Mouse (Mus musculus) urinary bladder, adult 18-20 months (tissue): ENCODE measurements at regions not wholly inside any gene's neighbourhood (a gene's known extent, or its start where the extent isn't known, plus 50 kb on each side); places are given as distances from the start of the nearest gene placed in this dataset.

ENCODE experiments used
- DNase-seq, 2 experiments: peaks; one replicate each; pipeline ENCODE4 v3.0.0; 2022; ENCODE audit warnings: low spot score in 2 of 2, mixed read lengths in 2 of 2

DNA sequence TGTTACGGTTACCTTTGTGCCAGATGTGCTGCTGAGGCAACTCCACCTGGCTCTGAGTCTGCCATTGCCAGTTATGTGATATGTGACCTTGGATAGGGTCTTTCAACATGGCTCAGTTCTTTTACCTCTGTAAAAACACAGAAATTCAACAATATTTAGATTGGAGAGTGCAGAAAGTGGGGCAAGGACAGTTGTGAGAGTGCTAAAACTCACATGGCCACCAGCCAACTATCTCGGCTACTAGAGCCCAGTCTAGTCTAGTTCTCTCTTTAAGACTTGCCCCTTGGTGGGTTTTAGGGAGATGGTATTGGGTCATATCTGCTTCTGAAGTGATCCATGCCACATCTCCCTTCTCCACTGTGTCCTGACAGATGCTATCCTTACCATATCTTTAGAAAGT, 233.0 kb downstream of the Phf14 start:
- DNase-seq: no peak

- no peak for DNase-seq
These were observed 237.6 kb downstream of the Phf14 start for GRCm38 (mm10) chr6:12145216-12145615.

- DNase-seq: no peak
These were observed 243.2 kb downstream of the Phf14 start for GRCm38 (mm10) chr6:12150613-12151333.

GRCm38 (mm10) chr6:12163971-12164370, 256.4 kb downstream of the Phf14 start:
- DNase-seq: no peak

GRCm38 (mm10) chr6:12168533-12168932, 260.9 kb downstream of the Phf14 start:
- no peak for DNase-seq

DNA sequence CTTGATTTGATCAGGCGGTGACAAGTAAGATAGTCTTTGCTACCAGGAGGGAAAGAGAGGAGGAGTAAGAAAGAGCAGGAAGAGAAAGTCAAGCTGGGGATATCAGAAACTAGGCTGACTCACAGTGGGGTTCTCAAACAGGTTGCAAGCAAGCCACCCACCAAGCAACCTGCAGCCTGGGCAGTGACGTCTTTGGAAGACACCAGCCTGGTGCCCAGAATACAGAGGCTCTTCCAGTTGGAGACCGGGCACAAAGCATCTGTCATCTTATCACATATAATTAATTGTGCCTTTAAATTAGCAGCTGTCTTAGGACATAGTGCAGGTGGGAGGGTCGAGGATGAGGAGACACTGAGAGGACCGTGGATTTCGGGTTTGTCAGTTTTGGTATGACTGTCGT, 261.8 kb downstream of the Phf14 start:
- no peak for DNase-seq

GRCm38 (mm10) chr6:12170722-12171121, 263.1 kb downstream of the Phf14 start:
- DNase-seq: no peak

DNA sequence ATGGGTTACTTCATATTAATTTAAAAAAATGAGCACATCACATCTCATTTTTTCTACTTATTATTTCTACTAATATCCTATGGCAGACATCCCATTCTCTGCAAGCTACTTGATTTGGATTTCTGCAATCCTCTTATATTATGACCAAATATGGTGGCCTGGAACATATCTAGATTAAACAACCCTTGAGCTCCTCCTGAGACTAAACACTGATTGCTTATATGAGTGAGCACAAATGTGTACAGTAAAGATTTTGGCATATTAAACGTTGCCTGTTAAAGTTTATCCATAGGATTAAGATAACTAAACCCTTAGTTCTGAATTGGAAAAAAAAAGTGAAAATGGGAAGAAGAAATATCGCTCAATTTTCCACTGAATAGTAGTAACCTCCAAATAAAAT, 263.6 kb downstream of the Phf14 start:
- no peak for DNase-seq

DNA sequence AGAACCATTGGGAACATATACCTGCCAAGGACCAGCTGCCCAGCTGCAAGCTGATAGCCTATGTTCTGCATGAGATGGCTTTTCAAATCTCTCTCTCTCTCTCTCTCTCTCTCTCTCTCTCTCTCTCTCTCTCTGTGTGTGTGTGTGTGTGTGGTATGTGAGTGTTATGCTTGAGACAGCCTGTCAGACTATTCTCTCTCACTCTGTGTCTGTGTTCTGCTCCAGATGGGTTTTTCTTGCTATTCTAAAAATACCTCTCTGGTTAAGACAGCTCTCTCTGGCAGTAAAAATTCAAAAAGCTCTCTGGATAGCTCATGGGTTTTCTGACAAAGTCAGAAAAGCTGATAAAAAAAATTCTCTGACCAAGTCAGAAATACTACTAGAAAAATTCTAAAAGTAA, 270.4 kb downstream of the Phf14 start:
- no peak for DNase-seq

DNA sequence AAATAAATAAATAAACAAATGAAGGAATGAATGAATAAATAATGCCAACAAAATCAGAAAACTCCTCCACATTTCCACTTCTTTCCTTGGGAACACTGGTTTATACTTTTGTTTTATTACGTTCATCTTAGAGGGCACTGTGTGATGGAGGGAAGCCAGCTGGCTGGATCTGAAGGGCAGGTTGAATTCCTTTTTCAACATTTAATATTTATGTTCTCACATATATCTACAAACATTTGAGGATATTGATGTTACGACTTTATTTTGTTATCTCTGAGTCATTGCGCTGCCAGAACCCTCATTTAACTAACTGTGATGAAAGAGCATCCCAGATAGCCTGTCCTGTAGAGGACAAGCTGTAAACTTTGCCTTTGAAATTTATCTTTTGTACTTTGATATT, 273.3 kb downstream of the Phf14 start:
- DNase-seq: no peak

DNA sequence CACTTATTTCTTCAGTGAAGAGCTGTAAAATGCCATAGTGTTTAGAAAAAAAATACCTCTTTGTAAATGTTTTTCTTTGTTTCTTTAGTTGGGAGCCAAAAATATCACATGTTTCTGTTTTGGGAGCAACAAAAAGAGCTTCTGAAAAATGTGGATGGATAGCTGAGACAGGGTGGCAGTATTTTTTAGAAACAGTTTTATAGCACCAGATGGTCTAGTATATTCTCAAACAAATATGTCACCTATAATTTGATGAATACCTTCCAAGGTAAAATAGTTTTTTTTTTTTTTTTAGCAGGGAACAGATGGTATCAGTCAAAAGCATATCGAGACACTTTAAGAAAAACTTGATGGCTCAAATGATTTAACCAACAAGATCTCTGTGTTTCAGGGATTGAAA, 302.6 kb downstream of the Phf14 start:
- no peak for DNase-seq

GRCm38 (mm10) chr6:12214526-12215177, 307.0 kb downstream of the Phf14 start:
- DNase-seq: no peak

DNA sequence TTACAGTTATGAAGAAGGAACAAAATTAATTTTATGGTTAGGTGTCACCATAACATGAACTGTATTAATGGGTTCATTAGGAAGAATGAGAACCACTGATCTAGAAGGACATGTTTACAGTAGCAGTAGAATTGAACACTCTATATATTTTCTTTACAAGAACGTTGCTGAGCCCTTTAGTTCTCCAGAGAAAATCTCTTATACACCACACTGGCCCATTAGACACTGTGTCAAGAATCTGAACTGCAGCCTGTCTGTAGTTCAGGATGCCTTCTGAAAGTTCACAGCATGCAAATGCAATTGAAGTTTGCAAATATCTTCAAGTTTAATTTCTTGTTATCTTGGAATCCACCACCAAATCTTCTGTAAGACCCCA, 307.6 kb downstream of the Phf14 start:
- no peak for DNase-seq

DNA sequence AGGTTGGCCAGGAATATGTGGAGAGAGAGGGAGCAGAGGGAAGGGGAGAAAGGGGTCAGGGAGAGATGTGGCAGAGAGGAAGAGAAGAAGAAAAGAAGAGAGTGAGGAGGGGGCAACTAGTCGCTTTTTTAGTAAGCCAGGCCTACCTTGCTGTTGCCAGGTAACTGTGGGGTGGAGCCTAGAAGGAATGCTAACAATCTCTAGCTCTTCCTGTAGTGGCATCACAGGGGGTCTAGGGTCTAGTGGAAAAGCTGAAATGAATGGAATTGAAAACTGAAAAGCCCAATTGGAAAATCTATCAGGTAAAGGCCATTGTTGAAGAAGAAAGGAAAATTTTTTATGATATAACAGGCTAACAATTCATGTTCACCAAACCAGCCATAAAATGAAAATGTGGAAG, 336.5 kb downstream of the Phf14 start:
- DNase-seq: no peak

DNA sequence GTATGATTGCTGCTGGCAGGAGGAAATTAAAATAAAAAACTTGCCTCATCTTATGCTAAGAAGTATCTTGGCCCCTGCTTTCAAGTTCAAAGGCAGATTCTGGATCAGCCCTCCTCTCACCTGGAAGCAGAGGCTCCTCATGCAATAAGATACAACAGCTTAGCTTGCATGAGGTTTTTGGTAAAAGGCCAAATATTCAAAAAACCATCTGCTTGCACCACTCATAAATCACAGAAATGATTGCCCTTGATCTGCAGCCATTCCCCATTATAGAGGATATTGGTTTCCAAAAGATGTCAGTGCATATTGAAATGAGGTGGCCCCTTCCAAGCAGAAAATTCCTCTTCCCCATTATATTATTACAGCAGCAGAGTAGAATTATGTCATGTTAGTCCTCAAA, 340.4 kb downstream of the Phf14 start:
- no peak for DNase-seq

GRCm38 (mm10) chr6:12248599-12248998, 341.0 kb downstream of the Phf14 start:
- DNase-seq: no peak

- DNase-seq: no peak
These were observed 346.9 kb downstream of the Phf14 start for GRCm38 (mm10) chr6:12254507-12254906.

DNA sequence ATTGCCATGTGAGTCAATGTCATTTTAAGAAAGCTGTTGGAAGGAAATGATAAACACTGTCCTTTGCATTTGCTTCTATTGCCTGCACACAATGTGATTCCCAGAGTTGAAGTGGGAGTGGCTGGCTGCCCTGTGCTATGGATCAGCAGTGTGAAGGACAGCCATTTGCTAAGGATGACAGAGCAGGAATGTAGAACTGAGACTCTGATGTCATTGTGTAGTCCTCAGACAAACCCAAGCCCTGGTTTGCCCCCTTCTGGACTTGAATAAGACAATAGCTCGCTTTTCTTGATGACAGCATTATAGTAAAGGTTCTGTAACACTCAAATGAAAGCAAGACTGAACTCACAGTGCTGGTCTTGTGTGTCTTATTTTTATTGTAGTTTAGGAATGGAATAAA, 347.8 kb downstream of the Phf14 start:
- no peak for DNase-seq

- no peak for DNase-seq
These were observed 350.7 kb downstream of the Phf14 start for GRCm38 (mm10) chr6:12258273-12258672.

GRCm38 (mm10) chr6:12258940-12259481, 351.4 kb downstream of the Phf14 start:
- no peak for DNase-seq

DNA sequence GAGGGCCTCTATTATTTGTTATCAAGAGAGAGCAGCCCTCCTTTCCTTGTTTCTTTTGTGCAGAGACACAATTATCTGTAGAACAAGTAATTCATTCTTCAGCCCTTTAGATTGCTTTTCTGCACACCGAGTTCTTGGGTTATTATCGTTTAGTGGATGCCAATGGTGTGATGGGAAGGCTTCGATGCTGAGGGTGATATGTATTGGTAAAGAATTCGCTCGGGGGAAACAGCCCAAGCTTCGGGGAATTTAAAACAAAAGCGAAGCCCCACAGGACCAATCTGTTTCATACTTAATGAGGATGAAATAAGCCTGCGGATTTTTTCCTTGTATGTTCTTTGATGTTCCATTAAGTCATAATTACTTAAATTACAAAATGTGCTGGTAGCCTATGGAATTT, 352.0 kb downstream of the Phf14 start:
- no peak for DNase-seq

DNA sequence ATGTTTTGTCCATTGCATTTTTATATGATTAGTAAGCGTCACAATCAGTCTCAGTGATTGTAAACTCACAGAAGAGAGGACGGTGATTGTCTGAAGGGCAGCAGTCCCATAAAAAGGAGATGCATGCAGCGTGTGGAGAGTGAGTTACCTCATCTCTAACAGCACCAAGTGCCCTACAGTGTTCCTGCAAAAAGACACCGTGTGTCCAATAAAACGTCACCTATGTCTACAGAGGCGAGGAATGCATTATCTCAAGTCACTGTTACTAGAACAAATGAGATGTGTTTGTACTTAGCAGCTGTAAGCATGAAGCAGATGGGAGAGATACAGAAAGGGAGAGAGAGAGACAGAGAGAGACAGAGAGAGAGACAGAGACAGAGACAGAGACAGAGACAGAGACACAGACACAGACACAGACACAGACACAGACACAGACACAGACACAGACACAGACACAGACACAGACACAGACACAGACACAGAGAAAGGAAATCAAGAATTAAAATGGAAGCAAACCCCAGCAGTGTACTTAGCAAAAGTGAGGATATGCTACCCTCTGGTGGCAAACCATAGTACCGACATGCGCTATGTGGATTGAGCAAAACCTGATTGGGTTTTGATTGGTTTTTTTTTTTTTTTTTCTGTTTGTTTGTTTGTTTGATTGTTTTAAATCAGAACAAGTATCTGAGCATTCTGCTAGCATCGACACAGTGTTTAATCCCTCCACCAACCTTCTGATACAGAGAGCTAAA, 352.9 kb downstream of the Phf14 start:
- peak in 1 of 2 experiments; percentile 3 for DNase-seq
